Comparison of ENCODE assay signal across 31 mouse cellular contexts in genomic region chr9:106071651-106072050, GRCm38 (mm10). TPM values are rescaled to one million over a fixed set of nuclear protein-coding genes. Genes with fewer than 3 reads are reported as not detected.
DNase-seq lines count a peak whose midpoint lies in the region; ATAC-seq and TF ChIP-seq lines count a peak whose summit lies in the region.
"Had no signal": no experiment of that assay in that cellular context is flagged by ENCODE, and none has a peak within 500 bp of the region (broad histone marks: within the 10 kb centered on the region; RNA-seq: fewer than 3 reads in every experiment).

No protein-coding gene starts in this region.

- H3K4me2 ChIP-seq in intestine, embryonic 16.5 days (ENCODE audit: low read depth, low read length): no peak overlapping the region
- H3K4me2 ChIP-seq: forebrain, embryonic 13.5 days; heart, embryonic 15.5 days; intestine, embryonic 15.5 days; neural tube, embryonic 13.5 days; stomach, embryonic 15.5 days had no signal

- H3K4me3 ChIP-seq in G1E (ENCODE audit: low read depth, low read length): no peak overlapping the region
- H3K4me3 ChIP-seq in intestine, embryonic 16.5 days (ENCODE audit: low read length): no peak overlapping the region
- H3K4me3 ChIP-seq: forebrain, embryonic 13.5 days; heart, embryonic 10.5 days; heart, embryonic 15.5 days; intestine, embryonic 15.5 days; myocyte; neural tube, embryonic 13.5 days; stomach, embryonic 15.5 days had no signal

- peak; percentile 26 for DNase-seq in A20 (ENCODE audit: low read depth, low spot score)
- DNase-seq in CD4-positive, CD25-positive, alpha-beta regulatory T cell, adult 2 months (ENCODE audit: low read depth, low spot score): peak; percentile 43
- no peak for DNase-seq in G1E (ENCODE audit: low spot score)
- peak; percentile 19 for DNase-seq in ZHBTc4 (ENCODE audit: low read depth, low spot score)
- DNase-seq in kidney, adult 11 months: no peak
- DNase-seq in gastrocnemius, postnatal 25 days: no peak
- DNase-seq: adrenal gland, adult 8-10 months; B cell, adult 2 months; cerebellum, adult 8-10 months; cerebellum, postnatal 25 days; gastrocnemius, postnatal 10 days; kidney, adult 9 months; kidney, postnatal 10 days; layer of hippocampus, adult 9-11 months; liver; lung, adult 2 months; lung, postnatal 14 days had no signal

- no peak for TF ChIP-seq CTCF in G1E (IDR thresholded peaks at IDR 0.05; ENCODE audit: low read depth, low read length)

- H3K27me3 ChIP-seq in G1E (ENCODE audit: insufficient read depth, low read length): no peaks in the 10 kb centered on the region
- no peaks in the 10 kb centered on the region for H3K27me3 ChIP-seq in intestine, embryonic 16.5 days (replicated peaks; ENCODE audit: control insufficient read depth, insufficient read depth, low read length)
- H3K27me3 ChIP-seq: forebrain, embryonic 13.5 days; heart, embryonic 15.5 days; intestine, embryonic 15.5 days; neural tube, embryonic 13.5 days; stomach, embryonic 15.5 days had no signal

- H3K9me3 ChIP-seq in G1E (replicated peaks): no peaks in the 10 kb centered on the region
- no peaks in the 10 kb centered on the region for H3K9me3 ChIP-seq in intestine, embryonic 16.5 days (ENCODE audit: control insufficient read depth, low read length)
- H3K9me3 ChIP-seq: forebrain, embryonic 13.5 days; heart, embryonic 10.5 days; heart, embryonic 15.5 days; intestine, embryonic 15.5 days; neural tube, embryonic 13.5 days; stomach, embryonic 15.5 days had no signal

- no peak overlapping the region for H3K9ac ChIP-seq in intestine, embryonic 16.5 days (ENCODE audit: low read depth, low read length)
- H3K9ac ChIP-seq: forebrain, embryonic 13.5 days; heart, embryonic 15.5 days; intestine, embryonic 15.5 days; liver, embryonic 14.5 days; neural tube, embryonic 13.5 days; stomach, embryonic 15.5 days had no signal

- H3K4me1 ChIP-seq in G1E (ENCODE audit: insufficient read depth, low read depth, low read length): peaks cover 5% of the 10 kb centered on the region
- H3K4me1 ChIP-seq in intestine, embryonic 16.5 days (ENCODE audit: control insufficient read depth, insufficient read depth, low read length): no peaks in the 10 kb centered on the region
- H3K4me1 ChIP-seq: forebrain, embryonic 13.5 days; heart, embryonic 10.5 days; heart, embryonic 15.5 days; intestine, embryonic 15.5 days; neural tube, embryonic 13.5 days; stomach, embryonic 15.5 days had no signal

- peak; percentile 57 for ATAC-seq in G1E (ENCODE audit: extremely low read depth, insufficient number of reproducible peaks, low FRiP score, poor library complexity, severe bottlenecking)
- ATAC-seq in intestine, embryonic 16.5 days: no peak
- ATAC-seq: forebrain, embryonic 13.5 days; hindbrain, embryonic 16.5 days; intestine, embryonic 15.5 days had no signal

- no peaks in the 10 kb centered on the region for H3K36me3 ChIP-seq in G1E (replicated peaks)
- H3K36me3 ChIP-seq in intestine, embryonic 16.5 days (ENCODE audit: control insufficient read depth, insufficient read depth, low read length): no peaks in the 10 kb centered on the region
- H3K36me3 ChIP-seq: heart, embryonic 10.5 days; heart, embryonic 15.5 days; intestine, embryonic 15.5 days; neural tube, embryonic 13.5 days; stomach, embryonic 15.5 days had no signal

- 72% methylated on average over 6 of the region's 6 CpGs for WGBS in intestine, embryonic 16.5 days

- H3K27ac ChIP-seq in intestine, embryonic 16.5 days (ENCODE audit: low read length): no peak overlapping the region
- H3K27ac ChIP-seq: forebrain, embryonic 13.5 days; heart, embryonic 10.5 days; heart, embryonic 15.5 days; intestine, embryonic 15.5 days; liver, embryonic 14.5 days; neural tube, embryonic 13.5 days; stomach, embryonic 15.5 days had no signal

RNA-seq across cellular contexts. Expression of gene Col6a4, which starts 24.9 kb away (rescaled TPM):
- total RNA-seq in G1E (2014; fragmentation: Nextera tagmentation) (not detected in 2 replicates), G1E (2017) (0.38 TPM in 1 of 2 replicates, not detected in the other)
- polyA plus RNA-seq in G1E (2012): not detected in 2 replicates
- polyA plus RNA-seq in intestine, embryonic 16.5 days (2015; fragmentation: Nextera tagmentation; extraction: Ambion mirVana): 72.7 and 83.0 TPM in 2 replicates
- not detected for total RNA-seq in gastrocnemius, postnatal 25 days (2021)
- total RNA-seq: granulocyte monocyte progenitor cell, adult 5-6 weeks; heart, postnatal 25 days had no signal
- polyA plus RNA-seq: embryonic facial prominence, embryonic 11.5 days; limb, embryonic 11.5 days had no signal

Comparison
In these comparisons a context has a peak if more than half of its experiments do, and no peak if none do; other contexts are left out.
1. DNase-seq: peak in A20 (single experiment), CD4-positive, CD25-positive, alpha-beta regulatory T cell, adult 2 months (single experiment) and ZHBTc4 (single experiment); none in G1E (single experiment), kidney, adult 11 months (single experiment) and gastrocnemius, postnatal 25 days (single experiment).